Mouse (Mus musculus) thymus, adult 2 months (tissue): Measurements from ENCODE around the gene Morc1.

Experiments
- CTCF ChIP-seq: fragments of 200-500 bp; IDR thresholded peaks from 2 replicates; pipeline ENCODE4 v1.5.1; 2012; ENCODE audit warnings: mild to moderate bottlenecking, control low read depth, low read length, moderate library complexity, borderline replicate concordance; ENCODE audit not compliant: control insufficient read depth, poor library complexity, insufficient read depth; ENCODE audit errors: extremely low read depth
- POLR2A ChIP-seq: fragments of 200-500 bp; IDR thresholded peaks from 2 replicates; pipeline ENCODE4 v1.6.1; 2012; ENCODE audit warnings: mild to moderate bottlenecking, low read length, control low read depth, moderate library complexity; ENCODE audit not compliant: control insufficient read depth, poor library complexity, insufficient read depth; ENCODE audit errors: extremely low read depth

DNA sequence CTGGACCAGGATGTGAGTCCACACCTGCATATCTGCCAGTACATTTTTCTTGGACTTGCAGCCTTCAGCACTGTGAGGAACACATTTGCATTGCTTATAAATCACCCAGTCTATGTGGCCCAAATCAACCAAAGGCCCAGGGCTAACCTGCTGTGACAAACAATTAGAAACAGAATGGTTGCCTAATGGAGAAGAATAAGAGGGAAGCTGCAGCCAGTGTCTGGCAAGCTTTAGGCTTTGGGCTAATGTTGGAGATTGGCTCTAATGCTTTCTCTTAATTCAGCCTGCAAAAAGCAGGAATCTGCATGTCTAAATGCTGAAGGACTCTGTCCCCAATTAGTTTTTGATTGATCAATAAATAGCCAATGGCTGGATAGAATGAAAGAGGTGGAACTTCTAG is 88.5 kb downstream of the Morc1 start:
- no peak for TF ChIP-seq CTCF
- no peak for TF ChIP-seq POLR2A
